15 mouse cellular contexts compared by ENCODE assay signal in genomic region chr1:48881373-48881772, GRCm38 (mm10).
DNase-seq lines count a peak whose midpoint lies in the region; ATAC-seq and TF ChIP-seq lines count a peak whose summit lies in the region.
"Had no signal": no experiment of that assay in that cellular context is flagged by ENCODE, and none has a peak within 500 bp of the region (broad histone marks: within the 10 kb centered on the region; RNA-seq: fewer than 3 reads in every experiment).

No protein-coding gene starts in this region.

- TF ChIP-seq POLR2A in liver, adult 2 months (IDR thresholded peaks at IDR 0.05; ENCODE audit: extremely low read depth, insufficient read depth, low read length) = no peak

- ATAC-seq in liver, embryonic 12.5 days = no peak
- ATAC-seq in kidney, embryonic 15.5 days (replicated peaks; ENCODE audit: low FRiP score) = no peak

- no peaks in the 10 kb centered on the region for H3K36me3 ChIP-seq in liver, adult 2 months (ENCODE audit: control insufficient read depth, insufficient read depth, low read length)
- H3K36me3 ChIP-seq in liver, embryonic 12.5 days = no peaks in the 10 kb centered on the region
- no peaks in the 10 kb centered on the region for H3K36me3 ChIP-seq in kidney, embryonic 15.5 days
- H3K36me3 ChIP-seq: neural tube, embryonic 13.5 days had no signal

- H3K27ac ChIP-seq in liver, adult 2 months (replicated peaks; ENCODE audit: insufficient read depth, low read depth, low read length) = no peak overlapping the region
- H3K27ac ChIP-seq in liver, embryonic 12.5 days = no peak overlapping the region
- H3K27ac ChIP-seq in kidney, embryonic 15.5 days = no peak overlapping the region
- H3K27ac ChIP-seq: neural tube, embryonic 13.5 days had no signal

- H3K4me3 ChIP-seq in liver, adult 2 months (ENCODE audit: insufficient read depth, low read depth, low read length) = no peak overlapping the region
- H3K4me3 ChIP-seq in liver, embryonic 12.5 days = no peak overlapping the region
- no peak overlapping the region for H3K4me3 ChIP-seq in kidney, embryonic 15.5 days (replicated peaks)
- H3K4me3 ChIP-seq: neural tube, embryonic 13.5 days had no signal

- no peaks in the 10 kb centered on the region for H3K27me3 ChIP-seq in liver, adult 2 months (ENCODE audit: control insufficient read depth, insufficient read depth, low read length)
- H3K27me3 ChIP-seq in liver, embryonic 12.5 days (replicated peaks) = no peaks in the 10 kb centered on the region
- no peaks in the 10 kb centered on the region for H3K27me3 ChIP-seq in kidney, embryonic 15.5 days
- H3K27me3 ChIP-seq: neural tube, embryonic 13.5 days had no signal

- H3K4me1 ChIP-seq in liver, adult 2 months (ENCODE audit: control insufficient read depth, insufficient read depth, low read length) = no peaks in the 10 kb centered on the region
- H3K4me1 ChIP-seq in liver, embryonic 12.5 days = no peaks in the 10 kb centered on the region
- H3K4me1 ChIP-seq in kidney, embryonic 15.5 days = no peaks in the 10 kb centered on the region
- H3K4me1 ChIP-seq: neural tube, embryonic 13.5 days had no signal

- no peaks in the 10 kb centered on the region for H3K9me3 ChIP-seq in liver, embryonic 12.5 days (replicated peaks)
- H3K9me3 ChIP-seq in kidney, embryonic 15.5 days (replicated peaks) = no peaks in the 10 kb centered on the region
- H3K9me3 ChIP-seq: neural tube, embryonic 13.5 days had no signal

- no peaks in the 10 kb centered on the region for H3K79me2 ChIP-seq in liver, adult 2 months (ENCODE audit: control insufficient read depth, insufficient read depth, low read length)

- peak; percentile 42 for DNase-seq in liver, adult 2 months (ENCODE audit: extremely low read depth, low read depth, low spot score)
- peak; percentile 24 for DNase-seq in ES-CJ7 (ENCODE audit: low read depth, low spot score)
- DNase-seq in ZHBTc4 (ENCODE audit: low read depth, low spot score) = peak; percentile 23
- peak; percentile 3 for DNase-seq in large intestine, adult 2 months (ENCODE audit: low read depth, low spot score)
- no peak for DNase-seq in kidney, adult 8-10 months
- no peak for DNase-seq in ovary, postnatal 14 days (ENCODE audit: low spot score)
- DNase-seq: cerebellum, adult 2 months; heart, adult 11 months; heart, postnatal 4 days; lung, postnatal 14 days; spleen, adult 18-20 months; thymus, postnatal 36 days had no signal

- no peak for TF ChIP-seq CTCF in liver, adult 2 months (IDR thresholded peaks at IDR 0.05; ENCODE audit: low read depth, low read length)

- H3K4me2 ChIP-seq in liver, embryonic 12.5 days = no peak overlapping the region
- H3K4me2 ChIP-seq in kidney, embryonic 15.5 days = no peak overlapping the region
- H3K4me2 ChIP-seq: neural tube, embryonic 13.5 days had no signal

- H3K9ac ChIP-seq in liver, adult 2 months (ENCODE audit: low read depth, low read length) = no peak overlapping the region
- no peak overlapping the region for H3K9ac ChIP-seq in liver, embryonic 12.5 days
- no peak overlapping the region for H3K9ac ChIP-seq in kidney, embryonic 15.5 days
- H3K9ac ChIP-seq: neural tube, embryonic 13.5 days had no signal

- WGBS in liver, adult 2 months = 48% methylated on average over 1 of the region's 1 CpGs
- 38% methylated on average over 1 of the region's 1 CpGs for WGBS in liver, embryonic 12.5 days (ENCODE audit: insufficient replicate concordance)
- 45% methylated on average over 1 of the region's 1 CpGs for WGBS in large intestine, adult 2 months
- 68% methylated on average over 1 of the region's 1 CpGs for WGBS in kidney, embryonic 15.5 days

Comparison
In these comparisons a context has a peak if more than half of its experiments do, and no peak if none do; other contexts are left out.
1. DNase-seq: peak in liver, adult 2 months (single experiment), ES-CJ7 (single experiment), ZHBTc4 (single experiment) and large intestine, adult 2 months (single experiment); none in kidney, adult 8-10 months (0 of 2) and ovary, postnatal 14 days (single experiment).